Mouse (Mus musculus) CH12.LX (cell line): ENCODE measurements around the gene Ogt.

Experiments used
- CTCF ChIP-seq, 2 experiments: IDR thresholded peaks in 1 of 2; conservative IDR thresholded peaks in 1 of 2; 2 replicates each; pipeline ENCODE4 v1.5.1; 2011 to 2012; ENCODE audit warnings: low read depth in 2 of 2, low read length in 2 of 2, improper control_type of control experiment in 1 of 2, inconsistent platforms in 1 of 2, mild to moderate bottlenecking in 1 of 2, moderate library complexity in 1 of 2
- E2F4 ChIP-seq: IDR thresholded peaks from 2 replicates; pipeline ENCODE4 v1.6.1; 2011; ENCODE audit warnings: low read depth, low read length, improper control_type of control experiment; ENCODE audit not compliant: insufficient replicate concordance
- MYC ChIP-seq: IDR thresholded peaks from 2 replicates; pipeline ENCODE4 v1.6.1; 2011; ENCODE audit warnings: low read depth, mild to moderate bottlenecking, improper control_type of control experiment, low read length
- POLR2A ChIP-seq: IDR thresholded peaks from 2 replicates; pipeline ENCODE4 v1.6.1; 2011; ENCODE audit warnings: low read depth, mild to moderate bottlenecking, improper control_type of control experiment, low read length

DNA sequence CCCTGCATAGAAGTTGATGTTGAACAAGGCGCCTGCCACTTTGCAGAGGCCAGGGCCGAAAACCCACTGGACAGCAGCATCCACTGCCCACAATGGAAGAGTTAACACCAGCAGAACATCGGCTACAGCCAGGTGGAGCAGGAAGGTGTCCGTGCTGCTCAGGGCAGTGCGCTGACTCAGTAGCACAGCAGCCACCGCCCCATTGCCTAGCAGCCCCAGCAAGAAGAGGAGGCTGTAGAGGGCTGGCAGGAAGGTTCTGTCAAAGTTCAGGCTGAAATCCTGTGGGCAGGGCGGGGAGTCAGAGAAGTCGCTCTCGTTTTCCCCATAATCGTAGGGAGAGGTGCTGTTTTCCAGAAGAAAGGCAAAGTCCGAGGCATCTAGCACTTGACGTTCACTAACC, 92.8 kb downstream of the Ogt start:
- TF ChIP-seq E2F4 (no peak), MYC (no peak), CTCF (conservative IDR thresholded peaks at IDR 0.05 in 1 of 2, IDR thresholded peaks at IDR 0.05 in 1 of 2; ENCODE audit: low read depth in 2 of 2, low read length in 2 of 2) (no peak), POLR2A (no peak)
